Mouse (Mus musculus): ENCODE measurements around the gene Cenpn.

Gene Cenpn

GRCm38 (mm10) chr8:116921337-116922059, at the start of gene Cenpn, which contains the start of gene Cmc2:
Cenpn (plus strand) TSS chr8:116921730.
Cmc2 (minus strand) TSS chr8:116921455.
- DNase-seq (ENCODE audit: low read depth, low spot score): peak; percentile 98

- DNase-seq (ENCODE audit: low read depth, low spot score): peak; percentile 93
These were observed 48.7 kb upstream of the Cenpn start for GRCm38 (mm10) chr8:116872761-116873342.

- no peak for DNase-seq (ENCODE audit: low read depth, low spot score)
These were observed 47.9 kb upstream of the Cenpn start for GRCm38 (mm10) chr8:116873586-116873985.

- no peak for DNase-seq (ENCODE audit: low read depth, low spot score)
These were observed 47.5 kb upstream of the Cenpn start for GRCm38 (mm10) chr8:116873986-116874385.

- DNase-seq (ENCODE audit: low read depth, low spot score): no peak
These were observed 45.6 kb upstream of the Cenpn start for GRCm38 (mm10) chr8:116875798-116876450.

GRCm38 (mm10) chr8:116881396-116881795, 40.1 kb upstream of the Cenpn start:
- DNase-seq (ENCODE audit: low read depth, low spot score): no peak

- DNase-seq (ENCODE audit: low read depth, low spot score): no peak
These were observed 33.7 kb upstream of the Cenpn start for GRCm38 (mm10) chr8:116887813-116888212.

- DNase-seq (ENCODE audit: low read depth, low spot score): no peak
These were observed 30.1 kb upstream of the Cenpn start for GRCm38 (mm10) chr8:116891446-116891845.

GRCm38 (mm10) chr8:116892130-116892529, 29.4 kb upstream of the Cenpn start:
- no peak for DNase-seq (ENCODE audit: low read depth, low spot score)

GRCm38 (mm10) chr8:116892636-116893035, 28.9 kb upstream of the Cenpn start:
- no peak for DNase-seq (ENCODE audit: low read depth, low spot score)

GRCm38 (mm10) chr8:116893938-116894337, 27.6 kb upstream of the Cenpn start:
- DNase-seq (ENCODE audit: low read depth, low spot score): no peak

- DNase-seq (ENCODE audit: low read depth, low spot score): no peak
These were observed 26.0 kb upstream of the Cenpn start for GRCm38 (mm10) chr8:116895521-116895920.

GRCm38 (mm10) chr8:116904736-116905135, 16.8 kb upstream of the Cenpn start:
- DNase-seq (ENCODE audit: low read depth, low spot score): no peak

GRCm38 (mm10) chr8:116905252-116905651, 16.3 kb upstream of the Cenpn start:
- no peak for DNase-seq (ENCODE audit: low read depth, low spot score)

GRCm38 (mm10) chr8:116905836-116906235, 15.7 kb upstream of the Cenpn start:
- no peak for DNase-seq (ENCODE audit: low read depth, low spot score)

GRCm38 (mm10) chr8:116921005-116921336, 559 bp upstream of the Cenpn start:
- DNase-seq (ENCODE audit: low read depth, low spot score): no peak

GRCm38 (mm10) chr8:116922060-116922757, 679 bp downstream of the Cenpn start:
- no peak for DNase-seq (ENCODE audit: low read depth, low spot score)

GRCm38 (mm10) chr8:116923526-116923925, 2.0 kb downstream of the Cenpn start:
- DNase-seq (ENCODE audit: low read depth, low spot score): no peak

- peak; percentile 75 for DNase-seq (ENCODE audit: low read depth, low spot score)
These were observed 6.3 kb downstream of the Cenpn start for GRCm38 (mm10) chr8:116927880-116928279.

GRCm38 (mm10) chr8:116928588-116928987, 7.1 kb downstream of the Cenpn start:
- DNase-seq (ENCODE audit: low read depth, low spot score): peak; percentile 36

- DNase-seq (ENCODE audit: low read depth, low spot score): peak; percentile 93
These were observed 13.4 kb downstream of the Cenpn start for GRCm38 (mm10) chr8:116934976-116935375.

GRCm38 (mm10) chr8:116935506-116935905, 14.0 kb downstream of the Cenpn start:
- no peak for DNase-seq (ENCODE audit: low read depth, low spot score)
